Mouse (Mus musculus): ENCODE measurements around the gene Scn4a.
A peak's percentile ranks its signal among the peaks of the same experiment; 100 is the strongest.

Gene Scn4a

DNA sequence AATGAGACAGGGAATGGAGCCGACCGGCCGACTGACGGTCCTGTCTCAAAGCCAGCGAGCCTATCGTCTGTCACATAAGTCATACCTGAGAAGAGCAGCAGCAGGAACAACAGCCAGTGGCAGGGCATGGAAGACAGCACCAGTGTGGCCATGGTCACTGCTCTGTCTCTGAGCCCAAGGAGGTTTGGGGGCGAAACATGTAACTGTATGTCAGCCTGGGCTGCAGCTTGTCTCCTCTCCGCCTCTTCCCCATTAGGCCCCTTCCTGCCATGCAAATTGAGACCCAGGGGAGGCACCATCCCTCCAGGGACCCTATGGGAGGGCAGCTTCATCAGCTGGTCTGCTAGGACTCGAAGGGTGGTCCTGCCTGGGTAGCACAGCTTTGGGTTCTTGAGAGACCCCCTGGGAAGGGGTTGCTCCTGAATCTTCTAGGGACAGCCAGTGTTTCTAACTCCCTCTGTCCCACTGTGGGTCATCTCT is 38.7 kb downstream of the Scn4a start, which contains the start of gene Cd79b:
TSS of gene Cd79b (minus strand) at position 430 of the 480 bp plus-strand sequence.
- DNase-seq (ENCODE audit: low spot score): no peak

DNA sequence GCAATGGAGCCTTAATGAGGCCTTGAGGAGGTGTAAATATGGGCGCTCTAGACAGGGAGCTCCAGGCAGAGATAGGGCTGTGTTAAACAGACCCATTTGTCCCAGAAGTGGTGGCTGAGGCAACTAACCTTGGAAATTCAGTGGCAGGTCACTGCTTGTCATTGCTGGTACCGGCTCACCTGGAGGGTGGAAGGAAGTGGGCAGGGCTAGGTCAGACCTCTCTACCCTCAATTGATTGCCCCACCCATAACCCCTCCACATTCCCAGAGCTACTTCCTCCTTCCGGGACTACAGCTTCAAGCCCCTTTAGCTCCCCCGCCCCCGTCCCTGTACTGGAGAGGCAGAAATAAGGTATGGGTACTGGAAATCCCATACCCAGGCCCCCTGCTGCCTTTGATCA is 39.6 kb downstream of the Scn4a start:
- DNase-seq (ENCODE audit: low spot score): no peak

- no peak for DNase-seq (ENCODE audit: low spot score)
These were observed 43.0 kb downstream of the Scn4a start for GRCm38 (mm10) chr11:106310123-106310522.

- DNase-seq (ENCODE audit: low spot score): no peak
These were observed 44.9 kb downstream of the Scn4a start for GRCm38 (mm10) chr11:106308162-106308561.

DNA sequence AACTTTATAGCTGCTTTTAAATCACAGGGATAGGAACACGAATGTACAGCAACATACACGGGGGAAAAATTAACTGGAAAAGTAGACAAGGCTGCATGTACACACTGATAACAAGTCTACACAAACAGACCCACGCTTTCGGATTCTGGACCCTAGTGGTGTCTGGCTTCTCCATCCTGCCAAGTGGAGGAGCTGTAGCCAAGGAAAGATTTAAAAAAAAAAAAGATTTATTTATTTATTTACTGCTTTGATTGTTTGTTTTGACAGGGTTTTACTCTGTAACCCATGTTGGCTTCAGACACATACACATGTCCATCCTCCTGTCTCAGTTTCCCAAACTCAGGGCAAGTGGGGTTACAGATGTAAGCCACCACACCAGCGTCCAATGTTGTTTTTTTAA is 45.7 kb downstream of the Scn4a start:
- no peak for DNase-seq (ENCODE audit: low spot score)

GRCm38 (mm10) chr11:106306758-106307157 is 46.3 kb downstream of the Scn4a start:
- DNase-seq (ENCODE audit: low spot score): no peak

DNA sequence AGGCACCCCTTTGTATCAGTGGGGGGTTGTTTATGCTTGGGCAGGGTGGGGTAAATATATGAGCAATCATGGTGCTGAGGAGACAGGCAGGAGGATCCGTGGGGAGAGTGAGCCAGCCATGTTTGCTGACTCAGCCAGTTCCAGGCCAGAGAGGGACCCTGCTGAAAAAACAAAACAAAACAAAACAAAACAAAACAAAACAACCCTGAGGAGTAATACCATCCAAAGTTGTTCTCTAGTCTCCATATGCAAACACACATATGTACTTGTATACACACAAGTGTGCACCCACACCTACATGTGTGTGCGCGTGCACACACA is 47.1 kb downstream of the Scn4a start:
- no peak for DNase-seq (ENCODE audit: low spot score)

DNA sequence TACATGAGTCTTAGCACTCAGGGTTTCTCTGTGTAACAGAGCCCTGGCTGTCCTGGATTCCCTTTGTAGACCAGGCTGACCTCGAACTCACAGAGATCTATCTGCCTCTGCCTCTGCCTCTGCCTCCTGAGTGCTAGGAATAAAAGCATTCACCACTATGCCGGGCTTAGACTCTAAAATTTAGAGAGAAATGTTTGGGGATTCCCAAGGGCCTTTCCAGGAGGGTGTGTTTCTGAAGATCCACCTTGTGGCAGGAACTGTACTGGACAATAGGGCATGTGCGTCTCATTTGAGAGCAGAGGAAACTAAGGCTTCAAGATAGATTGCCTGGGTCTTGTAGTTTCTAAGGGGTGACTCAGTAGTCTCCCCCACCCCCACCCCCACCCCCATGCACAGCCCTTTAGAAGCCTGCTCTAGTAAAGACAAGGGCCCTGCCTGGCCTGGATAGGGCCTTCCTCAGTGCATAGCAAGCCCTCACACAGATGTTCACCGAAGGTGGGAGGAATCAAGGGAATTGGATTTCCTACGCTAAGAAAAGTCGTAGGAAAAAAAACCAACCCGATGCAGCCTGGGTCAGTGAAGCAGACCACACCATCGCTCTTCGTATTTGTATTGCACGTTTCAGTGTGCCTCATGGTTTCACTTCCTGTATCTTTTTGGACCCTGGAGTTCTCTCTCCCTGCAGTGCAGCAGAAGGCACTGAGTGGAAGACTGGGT is 47.6 kb downstream of the Scn4a start:
- no peak for DNase-seq (ENCODE audit: low spot score)

DNA sequence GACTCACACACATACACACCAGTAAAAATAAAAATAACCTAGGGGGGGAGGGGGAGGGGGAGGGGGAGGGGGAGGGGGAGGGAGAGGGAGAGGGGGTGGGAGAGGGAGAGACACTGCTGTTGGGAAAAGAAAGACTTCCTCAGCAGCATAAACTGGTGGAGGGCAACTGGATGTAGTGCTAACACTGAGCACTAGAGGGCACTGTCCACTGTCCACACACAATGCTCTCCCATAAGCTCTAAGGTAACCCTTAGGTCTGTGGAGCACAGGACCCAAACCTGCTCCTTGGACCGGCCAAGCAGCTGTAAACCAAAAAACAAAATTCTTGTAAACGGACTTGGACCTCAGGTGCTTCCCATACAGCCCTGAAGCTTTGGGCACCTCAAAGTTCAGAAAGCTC is 50.5 kb downstream of the Scn4a start:
- DNase-seq (ENCODE audit: low spot score): peak; percentile 46

GRCm38 (mm10) chr11:106301765-106302164 is 51.3 kb downstream of the Scn4a start, which contains the start of gene Gh:
TSS of gene Gh (minus strand) at chr11:106301865.
- no peak for DNase-seq (ENCODE audit: low spot score)

DNA sequence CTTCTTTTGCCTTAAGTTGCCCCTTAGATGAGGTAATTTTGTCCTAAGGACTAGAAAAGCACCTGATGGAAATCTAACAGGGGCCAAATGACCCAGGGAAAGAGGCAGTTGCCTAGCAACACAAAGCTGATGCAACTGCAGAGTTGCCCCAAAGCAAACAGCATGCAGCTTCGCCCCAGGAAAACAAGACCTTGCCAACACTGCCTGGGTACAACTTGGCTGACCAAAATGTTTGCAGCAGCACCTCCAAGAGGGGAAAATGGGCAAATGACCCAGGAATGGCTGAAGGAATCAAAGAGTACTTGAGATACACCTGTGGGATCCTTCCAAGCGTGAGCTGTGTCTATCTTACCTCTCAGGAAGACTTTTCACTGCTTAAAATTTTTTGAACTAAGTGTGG is 61.2 kb downstream of the Scn4a start:
- no peak for DNase-seq (ENCODE audit: low spot score)

GRCm38 (mm10) chr11:106290376-106290775 is 62.7 kb downstream of the Scn4a start:
- DNase-seq (ENCODE audit: low spot score): no peak

- DNase-seq (ENCODE audit: low spot score): no peak
These were observed 63.7 kb downstream of the Scn4a start for GRCm38 (mm10) chr11:106289369-106289768.

- no peak for DNase-seq (ENCODE audit: low spot score)
These were observed 66.1 kb downstream of the Scn4a start for GRCm38 (mm10) chr11:106286987-106287386.

DNA sequence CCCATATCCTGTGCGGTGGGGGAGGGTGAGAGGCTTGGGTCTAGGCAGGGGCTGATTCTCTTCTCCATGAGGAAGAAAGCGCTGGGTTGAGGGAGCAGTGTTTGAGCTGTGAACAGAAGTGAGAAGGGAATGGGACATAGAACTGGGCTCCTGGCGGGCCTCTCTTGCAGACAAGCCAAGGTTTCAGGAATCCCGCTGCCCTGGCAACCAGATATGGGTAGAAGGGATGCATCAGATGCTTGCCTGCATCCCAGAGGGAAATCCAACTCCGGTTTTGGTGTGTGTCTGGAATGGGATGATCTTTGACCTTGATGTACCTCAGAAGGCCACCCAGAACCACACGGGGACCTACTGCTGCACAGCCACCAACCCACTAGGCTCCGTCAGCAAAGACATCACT is 66.9 kb downstream of the Scn4a start:
- no peak for DNase-seq (ENCODE audit: low spot score)

DNA sequence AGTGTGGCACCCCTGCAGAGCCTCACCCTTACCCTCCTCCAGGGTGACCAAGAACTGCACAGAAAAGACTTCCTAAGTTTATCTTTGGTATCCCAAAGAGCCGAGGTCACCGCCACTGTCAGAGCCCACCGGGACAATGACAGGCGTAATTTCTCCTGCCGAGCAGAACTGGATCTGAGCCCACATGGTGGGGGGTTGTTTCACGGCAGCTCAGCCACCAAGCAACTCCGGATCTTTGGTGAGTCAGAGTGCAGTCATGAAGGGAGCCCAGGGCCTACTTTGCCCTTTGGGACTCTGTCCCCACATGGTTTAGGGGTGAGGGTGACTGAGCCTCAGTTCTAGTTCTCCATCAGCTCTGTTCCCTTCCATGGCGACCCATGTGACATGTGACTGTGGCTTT is 69.0 kb downstream of the Scn4a start:
- no peak for DNase-seq (ENCODE audit: low spot score)

DNA sequence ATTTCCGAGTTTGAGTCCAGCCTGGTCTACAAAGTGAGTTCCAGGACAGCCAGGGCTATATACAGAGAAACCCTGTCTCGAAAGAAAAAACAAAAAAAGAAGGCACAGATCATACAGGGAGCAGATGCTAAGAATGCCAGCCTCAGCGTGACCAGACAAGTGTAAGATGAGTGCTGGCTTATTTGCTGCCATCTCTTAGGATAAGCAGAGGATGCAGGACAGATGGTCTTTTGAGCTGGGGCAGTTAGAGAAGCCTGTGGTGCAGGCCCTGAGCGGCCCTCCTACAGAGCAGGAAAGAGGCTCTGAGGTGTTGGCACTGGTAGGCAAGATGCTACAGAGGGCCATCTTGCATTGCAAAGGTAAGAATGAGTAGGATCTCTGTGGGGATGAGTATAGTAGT is 69.7 kb downstream of the Scn4a start:
- DNase-seq (ENCODE audit: low spot score): no peak

DNA sequence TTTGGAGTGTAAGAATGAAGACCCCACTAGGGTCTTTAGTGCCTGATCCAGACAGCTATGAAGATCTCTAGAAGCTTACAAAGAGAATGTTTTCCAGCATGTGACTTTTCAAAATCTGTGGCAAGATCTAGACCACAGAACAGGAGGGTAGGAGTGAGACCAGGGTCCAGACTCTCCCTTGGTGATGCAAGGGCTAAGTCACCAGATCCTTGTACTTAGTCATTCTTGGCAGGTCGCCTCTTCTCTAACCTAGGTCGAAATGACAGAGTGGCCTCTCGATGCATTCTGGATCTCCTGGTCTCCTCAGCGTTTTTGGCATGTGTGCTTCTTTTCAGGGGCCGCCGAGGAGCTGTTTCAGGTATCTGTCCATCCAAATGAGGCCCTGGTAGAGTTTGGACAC is 70.6 kb downstream of the Scn4a start:
- no peak for DNase-seq (ENCODE audit: low spot score)

GRCm38 (mm10) chr11:106276454-106276853 is 76.6 kb downstream of the Scn4a start, which contains the start of gene Tcam1:
TSS of gene Tcam1 (plus strand) at chr11:106276672.
- DNase-seq (ENCODE audit: low spot score): peak; percentile 97

DNA sequence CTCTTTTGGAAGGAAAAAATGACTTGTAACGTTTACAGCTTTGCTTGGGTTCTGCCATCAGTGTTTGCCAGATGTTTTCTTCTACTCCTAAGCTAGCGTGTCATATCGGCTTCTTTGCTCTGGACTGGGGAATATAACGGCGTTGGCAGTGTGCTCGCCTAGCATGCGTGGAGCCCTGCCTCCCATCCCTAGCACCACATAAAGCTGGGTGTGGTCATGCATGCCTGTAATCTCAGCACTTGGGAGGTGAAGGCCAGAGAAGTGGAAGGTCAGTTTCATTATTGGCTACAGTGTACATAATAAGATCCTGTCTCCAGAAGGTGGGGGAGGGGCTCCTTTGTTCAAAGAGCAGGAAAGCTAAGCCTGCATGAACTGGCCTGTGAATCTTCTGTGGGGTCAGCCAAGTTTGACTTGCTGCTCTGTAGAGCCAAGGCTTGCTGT is 78.1 kb downstream of the Scn4a start:
- DNase-seq (ENCODE audit: low spot score): no peak

GRCm38 (mm10) chr11:106274374-106274773 is 78.7 kb downstream of the Scn4a start:
- DNase-seq (ENCODE audit: low spot score): no peak

DNA sequence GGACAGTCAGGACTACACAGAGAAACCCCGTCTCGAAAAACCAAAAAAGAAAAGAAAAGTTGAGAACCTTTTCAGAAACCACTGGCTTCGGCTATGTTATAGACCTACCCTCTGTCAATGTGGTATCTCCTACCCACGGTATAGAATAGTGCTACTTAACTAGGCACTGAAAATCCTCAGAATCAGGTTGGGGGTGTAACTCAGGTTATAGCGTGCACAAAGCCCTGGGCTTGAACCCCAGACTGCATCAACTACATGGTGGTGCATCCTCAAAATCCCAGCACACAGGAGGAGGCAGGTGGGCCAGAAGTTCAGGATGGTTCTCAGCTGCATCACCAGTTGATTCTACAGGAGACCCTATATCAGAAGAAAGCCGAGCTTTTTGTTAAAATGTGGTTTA is 79.3 kb downstream of the Scn4a start:
- no peak for DNase-seq (ENCODE audit: low spot score)

DNA sequence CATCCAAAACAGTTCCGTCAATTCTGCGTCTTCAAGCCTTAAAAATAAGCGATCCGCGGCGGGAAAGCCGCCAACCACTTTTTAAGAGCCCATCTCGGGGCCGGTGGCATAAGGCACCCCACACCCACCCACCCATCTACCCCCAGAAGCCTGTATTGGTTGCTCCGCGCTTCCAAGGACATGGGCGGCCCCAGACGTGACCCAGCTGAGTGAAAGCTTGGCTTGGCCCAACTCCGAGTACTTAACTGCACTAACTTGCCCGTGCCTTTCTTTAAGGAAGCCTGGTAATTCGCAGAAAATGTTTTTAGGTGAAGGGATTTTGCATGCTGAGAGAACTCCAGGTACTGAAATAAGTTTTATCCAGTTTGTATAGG is 79.8 kb downstream of the Scn4a start:
- no peak for DNase-seq (ENCODE audit: low spot score)

GRCm38 (mm10) chr11:106272644-106273310 is 80.3 kb downstream of the Scn4a start, which contains the start of gene Smarcd2:
TSS of gene Smarcd2 (minus strand) at chr11:106272972.
- DNase-seq (ENCODE audit: low spot score): peak; percentile 99
